13 mouse cellular contexts compared by ENCODE assay signal in genomic region chr16:77852066-77852781, GRCm38 (mm10).
DNase-seq lines count a peak whose midpoint lies in the region; ATAC-seq lines count a peak whose summit lies in the region.
"Had no signal": no experiment of that assay in that cellular context is flagged by ENCODE, and none has a peak within 500 bp of the region (broad histone marks: within the 10 kb centered on the region; RNA-seq: fewer than 3 reads in every experiment).

No protein-coding gene starts in this region.

- H3K4me3 ChIP-seq in embryonic facial prominence, embryonic 14.5 days (ENCODE audit: low read depth, low read length) = no peak overlapping the region
- H3K4me3 ChIP-seq in midbrain, embryonic 15.5 days = no peak overlapping the region
- no peak overlapping the region for H3K4me3 ChIP-seq in kidney, embryonic 16.5 days (ENCODE audit: low read length)
- H3K4me3 ChIP-seq: liver, embryonic 15.5 days had no signal

- no peaks in the 10 kb centered on the region for H3K36me3 ChIP-seq in embryonic facial prominence, embryonic 14.5 days (ENCODE audit: control insufficient read depth, insufficient read depth, low read length)
- H3K36me3 ChIP-seq in midbrain, embryonic 15.5 days (replicated peaks) = no peaks in the 10 kb centered on the region
- H3K36me3 ChIP-seq in kidney, embryonic 16.5 days (ENCODE audit: insufficient read depth, low read length) = no peaks in the 10 kb centered on the region
- H3K36me3 ChIP-seq: liver, embryonic 15.5 days had no signal

- H3K9ac ChIP-seq in embryonic facial prominence, embryonic 14.5 days (ENCODE audit: low read depth, low read length) = no peak overlapping the region
- H3K9ac ChIP-seq in midbrain, embryonic 15.5 days = no peak overlapping the region
- no peak overlapping the region for H3K9ac ChIP-seq in kidney, embryonic 16.5 days (replicated peaks; ENCODE audit: low read length)
- H3K9ac ChIP-seq: liver, embryonic 15.5 days had no signal

- WGBS in embryonic facial prominence, embryonic 14.5 days = 69% methylated on average over 6 of the region's 6 CpGs
- 55% methylated on average over 6 of the region's 6 CpGs for WGBS in midbrain, embryonic 15.5 days
- 93% methylated on average over 6 of the region's 6 CpGs for WGBS in kidney, embryonic 16.5 days

- no peaks in the 10 kb centered on the region for H3K9me3 ChIP-seq in embryonic facial prominence, embryonic 14.5 days (ENCODE audit: control insufficient read depth, low read length)
- H3K9me3 ChIP-seq in midbrain, embryonic 15.5 days = no peaks in the 10 kb centered on the region
- no peaks in the 10 kb centered on the region for H3K9me3 ChIP-seq in kidney, embryonic 16.5 days (ENCODE audit: low read length)
- H3K9me3 ChIP-seq: liver, embryonic 15.5 days had no signal

- ATAC-seq in embryonic facial prominence, embryonic 14.5 days (ENCODE audit: low read depth) = no peak
- peak; percentile 88 for ATAC-seq in midbrain, embryonic 15.5 days (replicated peaks)
- no peak for ATAC-seq in kidney, embryonic 16.5 days (ENCODE audit: low FRiP score, low TSS enrichment)

- H3K4me1 ChIP-seq in embryonic facial prominence, embryonic 14.5 days (ENCODE audit: control insufficient read depth, insufficient read depth, low read length) = 0 out of 2 replicates have a peak, but pooled peaks cover 3% of the 10 kb centered on the region
- H3K4me1 ChIP-seq in midbrain, embryonic 15.5 days = peaks cover 11% of the 10 kb centered on the region; the same call in 1 of the 2 replicates
- no peaks in the 10 kb centered on the region for H3K4me1 ChIP-seq in kidney, embryonic 16.5 days (ENCODE audit: insufficient read depth, low read length)
- H3K4me1 ChIP-seq: liver, embryonic 15.5 days had no signal

- intact Hi-C loops in left cerebral cortex, postnatal 4 days (cut with DNase I) = no loop called here

- H3K27ac ChIP-seq in embryonic facial prominence, embryonic 14.5 days (replicated peaks; ENCODE audit: low read depth, low read length) = peak overlapping the region; percentile 13
- peak overlapping the region; percentile 78 for H3K27ac ChIP-seq in midbrain, embryonic 15.5 days
- no peak overlapping the region for H3K27ac ChIP-seq in kidney, embryonic 16.5 days (ENCODE audit: low read length)
- H3K27ac ChIP-seq: liver, embryonic 15.5 days had no signal

- DNase-seq in left cerebral cortex, postnatal 4 days = peak; percentile 36
- no peak for DNase-seq in left cerebral cortex, adult 8-10 months (ENCODE audit: low spot score in 2 of 2)
- DNase-seq in embryonic facial prominence, embryonic 14.5 days (ENCODE audit: low spot score) = peak; percentile 33
- peak; percentile 52 for DNase-seq in gonadal fat pad, adult 2 months (ENCODE audit: low read depth)
- DNase-seq in left cerebral cortex, adult 11 months (ENCODE audit: low spot score) = no peak
- DNase-seq in adrenal gland, adult (ENCODE audit: inconsistent age in 2 of 2, low spot score in 1 of 2) = no peak
- DNase-seq: gastrocnemius, postnatal 25 days; heart, postnatal 14 days; kidney, adult 9 months had no signal

- H3K27me3 ChIP-seq in embryonic facial prominence, embryonic 14.5 days (replicated peaks; ENCODE audit: control insufficient read depth, insufficient read depth, low read length) = no peaks in the 10 kb centered on the region
- no peaks in the 10 kb centered on the region for H3K27me3 ChIP-seq in midbrain, embryonic 15.5 days (replicated peaks)
- H3K27me3 ChIP-seq in kidney, embryonic 16.5 days (ENCODE audit: insufficient read depth, low read length) = no peaks in the 10 kb centered on the region
- H3K27me3 ChIP-seq: CH12.LX; liver, embryonic 15.5 days had no signal

- no peak overlapping the region for H3K4me2 ChIP-seq in embryonic facial prominence, embryonic 14.5 days (ENCODE audit: low read depth, low read length)
- H3K4me2 ChIP-seq in midbrain, embryonic 15.5 days = 0 out of 2 replicates have a peak overlapping the region, but pooled peaks have one; percentile 8
- H3K4me2 ChIP-seq in kidney, embryonic 16.5 days (replicated peaks; ENCODE audit: low read depth, low read length) = no peak overlapping the region
- H3K4me2 ChIP-seq: liver, embryonic 15.5 days had no signal

Comparison
In these comparisons a context has a peak if more than half of its experiments do, and no peak if none do; other contexts are left out.
1. DNase-seq: peak in left cerebral cortex, postnatal 4 days (single experiment), embryonic facial prominence, embryonic 14.5 days (single experiment) and gonadal fat pad, adult 2 months (single experiment); none in left cerebral cortex, adult 8-10 months (0 of 2), left cerebral cortex, adult 11 months (single experiment) and adrenal gland, adult (0 of 2).